Mouse (Mus musculus) liver, embryonic 14 days (tissue): ENCODE results near the gene Tmem274. TPM values are rescaled to one million over a fixed set of nuclear protein-coding genes. Genes with fewer than 3 reads are reported as not detected.

Source experiments
- polyA plus RNA-seq: library from polyadenylated mRNA; depleted of rRNA; stranded (reverse); fragments of >200 nt; gene quantifications from 2 replicates; pipeline ENCODE4 v1.2.3, GENCODE M21; 2012; rRNA removed

Gene Tmem274
- not detected in 2 replicates for polyA plus RNA-seq

DNA sequence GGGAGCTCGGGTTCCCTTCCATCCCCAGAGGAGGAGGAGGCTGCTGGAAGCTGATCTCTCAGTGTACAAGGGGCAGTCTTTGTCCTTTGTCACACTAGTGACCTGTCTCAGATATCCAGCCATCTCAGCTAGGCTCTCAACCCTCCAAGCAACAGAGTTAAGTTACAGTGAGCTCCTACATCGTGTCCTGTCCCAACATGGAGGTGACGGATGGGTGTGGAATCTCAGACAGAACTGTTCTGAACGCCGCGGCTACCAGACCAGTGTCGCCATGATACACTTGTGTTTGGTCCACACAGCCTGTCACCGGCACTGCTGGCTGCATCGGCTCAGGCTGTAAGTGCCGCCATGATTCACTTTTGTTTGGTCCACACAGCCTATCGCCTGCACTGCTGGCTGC lies at the start of gene Tmem274:
Gene Tmem274 (plus strand): TSS at position 301 of the 400 bp plus-strand sequence.

GRCm38 (mm10) chr4:149454879-149455278 lies 22.3 kb upstream of the Tmem274 start, which contains the start of gene Rbp7:
Rbp7 (minus strand) TSS chr4:149454978.

GRCm38 (mm10) chr4:149485053-149485824 lies 8.1 kb downstream of the Tmem274 start, which contains the start of the genes Nmnat1 and Lzic:
Nmnat1 (minus strand) TSS chr4:149485202.
Lzic (plus strand) TSS chr4:149485229.

DNA sequence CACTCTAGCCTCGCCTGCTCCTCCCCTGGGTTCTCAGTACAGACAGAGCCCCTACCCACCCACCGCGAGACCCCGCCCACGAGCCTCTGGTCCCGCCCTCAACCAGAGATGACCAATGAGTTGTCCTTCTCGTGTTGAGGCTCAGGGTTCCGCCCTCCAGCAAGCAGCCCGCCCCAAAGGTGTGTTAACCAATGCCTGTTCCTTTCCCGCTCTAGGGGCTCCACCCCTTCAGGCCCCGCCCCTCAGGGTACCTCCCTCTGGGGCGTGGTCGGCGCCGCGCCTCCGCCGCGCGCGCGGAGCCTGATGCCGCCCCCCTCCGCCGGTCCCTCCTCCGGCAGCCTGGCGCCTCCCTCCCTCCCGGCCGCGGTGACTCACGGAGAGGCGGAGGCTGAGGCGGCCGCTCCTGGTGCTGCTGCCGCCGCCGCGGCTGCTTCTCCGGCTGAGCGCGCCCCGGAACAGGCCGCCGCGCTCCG lies 40.7 kb downstream of the Tmem274 start, which contains the start of gene Ctnnbip1:
Gene Ctnnbip1 (plus strand): TSS at position 369 of the 473 bp plus-strand sequence.

Other genes starting within 250 kb of the Tmem274 start
- gene Kif1b, start 169.7 kb upstream of the Tmem274 start, polyA plus RNA-seq = 3.9 and 4.1 TPM in 2 replicates
- gene Ube4b, start 50.6 kb upstream of the Tmem274 start, polyA plus RNA-seq = 16.5 and 19.4 TPM in 2 replicates
- gene Rbp7, start 22.4 kb upstream of the Tmem274 start, polyA plus RNA-seq = not detected in 2 replicates
- 3.6 and 3.8 TPM in 2 replicates for gene Nmnat1, start 7.8 kb downstream of the Tmem274 start, polyA plus RNA-seq
- 10.0 and 10.7 TPM in 2 replicates for gene Lzic, start 7.9 kb downstream of the Tmem274 start, polyA plus RNA-seq
- 1.7 TPM in 2 replicates for gene Ctnnbip1, start 40.9 kb downstream of the Tmem274 start, polyA plus RNA-seq
- 1.3 and 1.4 TPM in 2 replicates for gene Clstn1, start 109.1 kb downstream of the Tmem274 start, polyA plus RNA-seq
- 3.1 and 4.4 TPM in 2 replicates for gene Pik3cd, start 225.2 kb downstream of the Tmem274 start, polyA plus RNA-seq